Mouse (Mus musculus): Measurements from ENCODE around the gene 1700019A02Rik. TPM values are rescaled to one million over a fixed set of nuclear protein-coding genes. Genes with fewer than 3 reads are reported as not detected.

The 1700019A02Rik gene
- under 1 TPM in 1 of 4 experiments, not detected in 3; 0.62 TPM for total RNA-seq (2022)

DNA sequence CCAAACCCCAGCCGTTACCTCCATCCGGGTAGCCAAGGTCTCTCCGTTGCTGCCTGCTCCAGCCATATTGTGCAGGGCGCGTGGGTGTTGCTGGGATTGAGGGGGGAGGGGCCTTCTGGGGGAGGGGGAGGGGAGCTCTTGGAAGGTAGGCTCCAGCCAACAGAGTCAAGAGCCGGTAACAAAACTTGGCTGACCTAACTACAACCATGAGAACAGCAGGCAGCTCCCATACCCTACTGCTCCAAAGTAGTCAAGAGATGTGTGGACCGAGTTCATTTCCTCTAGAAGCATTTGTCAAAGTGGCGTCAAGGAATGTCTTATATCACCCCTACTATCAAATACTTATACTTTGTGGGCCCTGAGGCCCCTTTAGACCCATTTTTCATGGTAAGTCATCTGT is at the start of gene 1700019A02Rik:
Gene 1700019A02Rik (minus strand): TSS at position 101 of the 400 bp plus-strand sequence.
- no peak for DNase-seq (ENCODE audit: low spot score in 2 of 2)

- no peak for DNase-seq (ENCODE audit: low spot score in 2 of 2)
These were observed 38.6 kb upstream of the 1700019A02Rik start for GRCm38 (mm10) chr1:53226063-53226462.

- DNase-seq (ENCODE audit: low spot score in 2 of 2) = no peak
These were observed 38.2 kb upstream of the 1700019A02Rik start for GRCm38 (mm10) chr1:53225616-53226015.

- DNase-seq (ENCODE audit: low spot score in 2 of 2) = no peak
These were observed 37.3 kb upstream of the 1700019A02Rik start for GRCm38 (mm10) chr1:53224775-53225174.

DNA sequence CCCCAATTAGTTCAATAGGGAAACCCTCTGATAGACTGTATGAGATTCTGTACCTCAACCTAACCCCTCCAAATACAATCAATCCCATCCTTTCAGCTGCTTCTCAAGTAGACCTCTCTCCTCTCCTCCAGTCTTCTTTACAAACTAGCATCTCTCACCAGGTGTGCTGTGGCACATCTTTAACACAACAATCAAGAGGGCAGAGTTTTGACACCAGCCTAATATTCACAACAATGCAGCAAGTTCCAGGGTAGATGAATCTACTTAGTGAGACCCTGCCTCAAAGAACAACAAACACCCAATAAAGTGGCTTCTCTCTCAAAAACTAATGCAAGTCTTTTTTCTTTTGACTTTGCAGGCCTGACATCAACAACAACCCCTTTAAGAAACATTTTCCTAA is 22.7 kb upstream of the 1700019A02Rik start:
- no peak for DNase-seq (ENCODE audit: low spot score in 2 of 2)

DNA sequence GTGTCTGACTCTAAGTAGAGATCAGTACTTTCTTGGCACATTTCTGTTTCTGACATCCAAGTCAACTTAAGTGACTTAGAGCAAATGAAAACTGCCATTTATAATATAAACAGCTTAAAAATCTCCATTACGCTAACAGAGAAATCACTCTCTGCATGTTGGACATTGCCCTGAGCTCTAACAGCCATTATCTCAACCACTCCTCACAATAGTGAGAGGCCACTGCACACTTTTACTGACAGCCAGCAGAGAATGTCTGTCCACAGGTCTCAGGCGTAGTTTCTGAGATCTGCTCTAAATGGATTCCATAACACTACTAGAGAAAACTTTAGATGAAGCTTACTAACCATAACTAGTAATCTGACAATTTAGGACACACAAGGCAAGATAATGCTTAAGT is 16.5 kb upstream of the 1700019A02Rik start:
- DNase-seq (ENCODE audit: low spot score in 2 of 2) = no peak

GRCm38 (mm10) chr1:53201630-53202199 is 14.3 kb upstream of the 1700019A02Rik start:
- DNase-seq (ENCODE audit: low spot score in 2 of 2) = no peak

- DNase-seq (ENCODE audit: low spot score in 2 of 2) = no peak
These were observed 7.1 kb upstream of the 1700019A02Rik start for GRCm38 (mm10) chr1:53194536-53194935.

DNA sequence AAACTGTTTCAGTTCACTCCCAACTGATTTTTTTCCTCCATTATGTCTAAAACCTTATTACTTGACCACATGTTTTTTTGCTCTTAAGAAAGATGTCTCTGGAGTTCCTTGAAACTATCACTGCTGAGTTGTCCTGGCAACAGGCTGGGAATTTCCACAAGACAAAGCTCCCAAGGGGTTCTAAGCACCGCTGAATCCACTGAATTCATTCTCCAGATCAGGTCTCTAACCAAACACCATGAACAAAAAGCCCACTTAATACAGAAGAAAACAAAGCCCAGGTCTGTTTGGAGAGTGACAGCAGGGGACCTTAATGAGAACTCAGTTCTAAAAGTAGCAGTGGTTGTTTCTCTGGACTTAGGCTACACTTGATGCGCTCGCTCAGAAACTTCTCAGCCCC is 3.8 kb upstream of the 1700019A02Rik start:
- no peak for DNase-seq (ENCODE audit: low spot score in 2 of 2)

- DNase-seq (ENCODE audit: low spot score in 2 of 2) = no peak
These were observed 2.2 kb upstream of the 1700019A02Rik start for GRCm38 (mm10) chr1:53189620-53190019.

GRCm38 (mm10) chr1:53186301-53186700 is 1.1 kb downstream of the 1700019A02Rik start:
- DNase-seq (ENCODE audit: low spot score in 2 of 2) = no peak

GRCm38 (mm10) chr1:53157715-53158114 is 29.7 kb downstream of the 1700019A02Rik start:
- DNase-seq (ENCODE audit: low spot score in 2 of 2) = no peak

GRCm38 (mm10) chr1:53123066-53123465 is 64.4 kb downstream of the 1700019A02Rik start:
- DNase-seq (ENCODE audit: low spot score in 2 of 2) = no peak

DNA sequence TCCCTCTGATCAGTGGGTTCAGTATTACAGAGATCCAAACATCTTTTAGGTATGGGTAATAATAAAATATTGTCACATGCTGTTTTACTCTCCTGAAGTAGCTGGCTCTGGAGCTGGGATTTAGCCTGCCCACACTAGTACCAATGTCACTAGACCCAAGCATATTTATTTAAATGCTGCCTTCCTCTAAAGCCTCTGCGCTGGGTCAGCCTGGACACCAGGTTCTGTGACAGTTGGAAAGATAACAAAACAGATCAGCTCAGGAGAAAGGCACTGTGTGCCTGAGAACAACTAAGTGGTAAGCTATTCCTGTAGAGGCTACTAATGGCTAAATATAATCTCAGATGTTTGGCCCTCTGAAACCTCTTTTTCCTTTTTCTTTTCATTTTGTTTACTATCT is 76.9 kb downstream of the 1700019A02Rik start:
- DNase-seq (ENCODE audit: low spot score in 2 of 2) = no peak

Other genes with a start within 250 kb of the 1700019A02Rik start
- 10 to 100 TPM in 3 of 4 experiments, 1 to 10 TPM in 1; 9.4 to 11.0 (median 10.6) TPM for gene 1700019D03Rik, start 167.5 kb downstream of the 1700019A02Rik start, total RNA-seq (2022)
- gene Mstn, start 126.0 kb downstream of the 1700019A02Rik start, total RNA-seq (2022) = 1 to 10 TPM in 1 of 4 experiments, under 1 TPM in 3; 0.55 to 1.4 (median 0.70) TPM
- gene Pms1, start 109.4 kb upstream of the 1700019A02Rik start, total RNA-seq (2022) = 10 to 100 TPM; 34.1 to 38.6 (median 37.5) TPM
- 10 to 100 TPM in 1 of 4 experiments, 1 to 10 TPM in 3; 7.5 to 11.5 (median 8.7) TPM for gene Ormdl1, start 109.5 kb upstream of the 1700019A02Rik start, total RNA-seq (2022)
- gene Gm28778, start 109.5 kb upstream of the 1700019A02Rik start, total RNA-seq (2022) = under 1 TPM in 1 of 4 experiments, not detected in 3; 0.52 TPM
- 10 to 100 TPM; 18.2 to 23.7 (median 19.7) TPM for gene Osgepl1, start 126.0 kb upstream of the 1700019A02Rik start, total RNA-seq (2022)
- gene Asdurf, start 165.0 kb upstream of the 1700019A02Rik start, total RNA-seq (2022) = 1 to 10 TPM in 2 of 4 experiments, not detected in 2; 2.4 to 6.0 TPM
- gene Gm28551, start 165.0 kb upstream of the 1700019A02Rik start, total RNA-seq (2022) = under 1 TPM in 3 of 4 experiments, not detected in 1; 0.19 to 0.57 (median 0.20) TPM
- gene Asnsd1, start 165.1 kb upstream of the 1700019A02Rik start, total RNA-seq (2022) = 10 to 100 TPM; 23.4 to 25.6 (median 24.1) TPM

All from layer of hippocampus, adult 8-10 months (tissue).